Mouse (Mus musculus): Measurements from ENCODE around the gene Tmod2. TPM values are rescaled to one million over a fixed set of nuclear protein-coding genes. Genes with fewer than 3 reads are reported as not detected.
A peak's percentile ranks its signal among the peaks of the same experiment; 100 is the strongest.
"Not testable (repeated sequence)": the region's sequence is repeated elsewhere in the genome, so short reads cannot be mapped to it uniquely, and the experiment has no call there.

The Tmod2 gene
- total RNA-seq (2021) (10 to 100 TPM in 1 of 2 experiments, 1 to 10 TPM in 1; 9.4 to 14.4 TPM), polyA plus RNA-seq (2012; rRNA removed) (0.51 and 0.81 TPM in 2 replicates)
- long read RNA-seq, full-length matches to known transcripts: 2 of 2 reads
- long read RNA-seq, partial matches to known transcripts: 0 of 2 reads
- long read RNA-seq, other reads (novel, unspliced or antisense): 0 of 2 reads

GRCm38 (mm10) chr9:75610571-75611493, at the start of gene Tmod2:
Gene Tmod2 (minus strand): TSS chr9:75611325.
- DNase-seq: peak; percentile 66

- no peak for DNase-seq
Observed at GRCm38 (mm10) chr9:75660917-75661316, 49.8 kb upstream of the Tmod2 start.

GRCm38 (mm10) chr9:75656456-75656855, 45.3 kb upstream of the Tmod2 start:
- not testable (repeated sequence) for DNase-seq

GRCm38 (mm10) chr9:75653981-75654911, 43.1 kb upstream of the Tmod2 start:
- no peak for DNase-seq

GRCm38 (mm10) chr9:75645405-75645804, 34.3 kb upstream of the Tmod2 start:
- DNase-seq: no peak

- no peak for DNase-seq
Observed at GRCm38 (mm10) chr9:75634226-75634625, 23.1 kb upstream of the Tmod2 start.

- no peak for DNase-seq
Observed at GRCm38 (mm10) chr9:75633603-75634002, 22.5 kb upstream of the Tmod2 start.

- DNase-seq: peak; percentile 17
Observed at GRCm38 (mm10) chr9:75632902-75633301, 21.8 kb upstream of the Tmod2 start.

- no peak for DNase-seq
Observed at GRCm38 (mm10) chr9:75632111-75632510, 21.0 kb upstream of the Tmod2 start.

GRCm38 (mm10) chr9:75630823-75631454, 19.8 kb upstream of the Tmod2 start:
- DNase-seq: no peak

- no peak for DNase-seq
Observed at GRCm38 (mm10) chr9:75626308-75626604, 15.1 kb upstream of the Tmod2 start.

GRCm38 (mm10) chr9:75625556-75626307, 14.6 kb upstream of the Tmod2 start, which contains the start of gene Lysmd2:
Gene Lysmd2 (plus strand): TSS chr9:75625741.
- peak; percentile 92 for DNase-seq

GRCm38 (mm10) chr9:75624983-75625555, 13.9 kb upstream of the Tmod2 start:
- no peak for DNase-seq

- no peak for DNase-seq
Observed at GRCm38 (mm10) chr9:75621428-75621827, 10.3 kb upstream of the Tmod2 start.

- not testable (repeated sequence) for DNase-seq
Observed at GRCm38 (mm10) chr9:75619761-75620160, 8.6 kb upstream of the Tmod2 start.

GRCm38 (mm10) chr9:75618836-75619400, 7.8 kb upstream of the Tmod2 start:
- DNase-seq: no peak

GRCm38 (mm10) chr9:75616560-75616959, 5.4 kb upstream of the Tmod2 start:
- no peak for DNase-seq

- no peak for DNase-seq
Observed at GRCm38 (mm10) chr9:75609965-75610364, 1.2 kb downstream of the Tmod2 start.

GRCm38 (mm10) chr9:75609505-75609904, 1.6 kb downstream of the Tmod2 start:
- no peak for DNase-seq

GRCm38 (mm10) chr9:75607496-75607895, 3.6 kb downstream of the Tmod2 start:
- no peak for DNase-seq
